Mouse (Mus musculus): ENCODE results near the gene Med27. TPM values are rescaled to one million over a fixed set of nuclear protein-coding genes. Genes with fewer than 3 reads are reported as not detected.

Med27 gene
- polyA plus RNA-seq, 1 experiment from 2014 or later: 45.0 TPM

GRCm38 (mm10) chr2:29338396-29338795, 8.2 kb upstream of the Med27 start:
- no peak for ATAC-seq (ENCODE audit: low read depth)
- H3K36me3 ChIP-seq (ENCODE audit: control insufficient read depth, insufficient read depth, low read length): no peaks in the 10 kb centered on the region
- H3K27me3 ChIP-seq (ENCODE audit: control insufficient read depth, insufficient read depth, low read depth, low read length): no peaks in the 10 kb centered on the region
- H3K4me1 ChIP-seq (replicated peaks; ENCODE audit: control insufficient read depth, insufficient read depth, low read length): no peaks in the 10 kb centered on the region
- no peak overlapping the region for H3K9ac ChIP-seq (ENCODE audit: low read length)
- 84% methylated on average over 1 of the region's 1 CpGs for WGBS
- no peak overlapping the region for H3K4me3 ChIP-seq (ENCODE audit: low read length)
- no peak overlapping the region for H3K4me2 ChIP-seq (ENCODE audit: low read depth, low read length)
- no peak overlapping the region for H3K27ac ChIP-seq (ENCODE audit: low read length)
- H3K9me3 ChIP-seq (ENCODE audit: control insufficient read depth, low read length): no peaks in the 10 kb centered on the region

- H3K36me3 ChIP-seq (ENCODE audit: control insufficient read depth, insufficient read depth, low read length): no peaks in the 10 kb centered on the region
- no peak for ATAC-seq (ENCODE audit: low read depth)
- 50% methylated on average over 9 of the region's 9 CpGs for WGBS
Observed at GRCm38 (mm10) chr2:29358696-29359375, 12.2 kb downstream of the Med27 start.

GRCm38 (mm10) chr2:29360956-29361355, 14.3 kb downstream of the Med27 start:
- H3K36me3 ChIP-seq (ENCODE audit: control insufficient read depth, insufficient read depth, low read length): no peaks in the 10 kb centered on the region; the same call in 1 of the 2 replicates
- WGBS: 67% methylated on average over 3 of the region's 3 CpGs
- H3K27me3 ChIP-seq (ENCODE audit: control insufficient read depth, insufficient read depth, low read depth, low read length): no peaks in the 10 kb centered on the region

More at GRCm38 (mm10) chr2:29358696-29359375, 12.2 kb downstream of the Med27 start:
- H3K27ac ChIP-seq (ENCODE audit: low read length): no peak overlapping the region
- no peaks in the 10 kb centered on the region for H3K9me3 ChIP-seq (ENCODE audit: control insufficient read depth, low read length)
- no peaks in the 10 kb centered on the region for H3K4me1 ChIP-seq (replicated peaks; ENCODE audit: control insufficient read depth, insufficient read depth, low read length)
- H3K4me2 ChIP-seq (ENCODE audit: low read depth, low read length): no peak overlapping the region
- no peaks in the 10 kb centered on the region for H3K27me3 ChIP-seq (ENCODE audit: control insufficient read depth, insufficient read depth, low read depth, low read length)
- H3K4me3 ChIP-seq (ENCODE audit: low read length): no peak overlapping the region
- no peak overlapping the region for H3K9ac ChIP-seq (ENCODE audit: low read length)

GRCm38 (mm10) chr2:29365000-29365695, 18.5 kb downstream of the Med27 start:
- no peak for ATAC-seq (ENCODE audit: low read depth)
- Histone ChIP-seq H3K4me3 (ENCODE audit: low read length) (no peak overlapping the region), H3K4me1 (replicated peaks; ENCODE audit: control insufficient read depth, insufficient read depth, low read length) (no peaks in the 10 kb centered on the region), H3K27me3 (ENCODE audit: control insufficient read depth, insufficient read depth, low read depth, low read length) (no peaks in the 10 kb centered on the region), H3K36me3 (ENCODE audit: control insufficient read depth, insufficient read depth, low read length) (no peaks in the 10 kb centered on the region; the same call in 1 of the 2 replicates), H3K27ac (ENCODE audit: low read length) (no peak overlapping the region), H3K9me3 (ENCODE audit: control insufficient read depth, low read length) (no peaks in the 10 kb centered on the region), H3K9ac (ENCODE audit: low read length) (no peak overlapping the region), H3K4me2 (ENCODE audit: low read depth, low read length) (no peak overlapping the region)
- WGBS: 86% methylated on average over 8 of the region's 8 CpGs

More at GRCm38 (mm10) chr2:29360956-29361355, 14.3 kb downstream of the Med27 start:
- Histone ChIP-seq H3K9ac (ENCODE audit: low read length) (no peak overlapping the region), H3K4me3 (ENCODE audit: low read length) (no peak overlapping the region), H3K4me1 (replicated peaks; ENCODE audit: control insufficient read depth, insufficient read depth, low read length) (no peaks in the 10 kb centered on the region), H3K9me3 (ENCODE audit: control insufficient read depth, low read length) (no peaks in the 10 kb centered on the region), H3K4me2 (ENCODE audit: low read depth, low read length) (no peak overlapping the region), H3K27ac (ENCODE audit: low read length) (no peak overlapping the region)
- ATAC-seq (ENCODE audit: low read depth): no peak

- H3K36me3 ChIP-seq (ENCODE audit: control insufficient read depth, insufficient read depth, low read length): no peaks in the 10 kb centered on the region; the same call in 1 of the 2 replicates
- H3K27ac ChIP-seq (ENCODE audit: low read length): no peak overlapping the region
- H3K4me1 ChIP-seq (replicated peaks; ENCODE audit: control insufficient read depth, insufficient read depth, low read length): no peaks in the 10 kb centered on the region
- H3K9ac ChIP-seq (ENCODE audit: low read length): no peak overlapping the region
- H3K27me3 ChIP-seq (ENCODE audit: control insufficient read depth, insufficient read depth, low read depth, low read length): no peaks in the 10 kb centered on the region
- H3K4me3 ChIP-seq (ENCODE audit: low read length): no peak overlapping the region
- H3K4me2 ChIP-seq (ENCODE audit: low read depth, low read length): no peak overlapping the region
- ATAC-seq (ENCODE audit: low read depth): no peak
- no peaks in the 10 kb centered on the region for H3K9me3 ChIP-seq (ENCODE audit: control insufficient read depth, low read length)
- WGBS: 74% methylated on average over 5 of the region's 5 CpGs
Observed at GRCm38 (mm10) chr2:29368730-29369129, 22.1 kb downstream of the Med27 start.

GRCm38 (mm10) chr2:29372176-29372575, 25.6 kb downstream of the Med27 start:
- 78% methylated on average over 5 of the region's 5 CpGs for WGBS
- ATAC-seq (ENCODE audit: low read depth): no peak
- no peaks in the 10 kb centered on the region for H3K27me3 ChIP-seq (ENCODE audit: control insufficient read depth, insufficient read depth, low read depth, low read length)
- H3K4me3 ChIP-seq (ENCODE audit: low read length): no peak overlapping the region
- H3K4me2 ChIP-seq (ENCODE audit: low read depth, low read length): no peak overlapping the region
- no peaks in the 10 kb centered on the region for H3K4me1 ChIP-seq (replicated peaks; ENCODE audit: control insufficient read depth, insufficient read depth, low read length)
- H3K9me3 ChIP-seq (ENCODE audit: control insufficient read depth, low read length): no peaks in the 10 kb centered on the region
- no peaks in the 10 kb centered on the region for H3K36me3 ChIP-seq (ENCODE audit: control insufficient read depth, insufficient read depth, low read length)
- no peak overlapping the region for H3K9ac ChIP-seq (ENCODE audit: low read length)
- H3K27ac ChIP-seq (ENCODE audit: low read length): no peak overlapping the region

- Histone ChIP-seq H3K4me1 (replicated peaks; ENCODE audit: control insufficient read depth, insufficient read depth, low read length) (no peaks in the 10 kb centered on the region), H3K9me3 (ENCODE audit: control insufficient read depth, low read length) (no peaks in the 10 kb centered on the region), H3K27me3 (ENCODE audit: control insufficient read depth, insufficient read depth, low read depth, low read length) (no peaks in the 10 kb centered on the region), H3K4me2 (ENCODE audit: low read depth, low read length) (no peak overlapping the region), H3K4me3 (ENCODE audit: low read length) (no peak overlapping the region), H3K36me3 (ENCODE audit: control insufficient read depth, insufficient read depth, low read length) (no peaks in the 10 kb centered on the region), H3K27ac (ENCODE audit: low read length) (no peak overlapping the region), H3K9ac (ENCODE audit: low read length) (no peak overlapping the region)
- ATAC-seq (ENCODE audit: low read depth): peak; percentile 67; the same call in 1 of the 2 replicates
- 19% methylated on average over 4 of the region's 4 CpGs for WGBS
Observed at GRCm38 (mm10) chr2:29381683-29382082, 35.1 kb downstream of the Med27 start.

- ATAC-seq (ENCODE audit: low read depth): no peak
- 87% methylated on average over 4 of the region's 4 CpGs for WGBS
Observed at GRCm38 (mm10) chr2:29382583-29382982, 36.0 kb downstream of the Med27 start.

GRCm38 (mm10) chr2:29383133-29383532, 36.5 kb downstream of the Med27 start:
- Histone ChIP-seq H3K27me3 (ENCODE audit: control insufficient read depth, insufficient read depth, low read depth, low read length) (no peaks in the 10 kb centered on the region), H3K27ac (ENCODE audit: low read length) (no peak overlapping the region), H3K36me3 (ENCODE audit: control insufficient read depth, insufficient read depth, low read length) (no peaks in the 10 kb centered on the region), H3K9me3 (ENCODE audit: control insufficient read depth, low read length) (no peaks in the 10 kb centered on the region), H3K9ac (ENCODE audit: low read length) (no peak overlapping the region), H3K4me2 (ENCODE audit: low read depth, low read length) (no peak overlapping the region), H3K4me3 (ENCODE audit: low read length) (no peak overlapping the region), H3K4me1 (replicated peaks; ENCODE audit: control insufficient read depth, insufficient read depth, low read length) (no peaks in the 10 kb centered on the region)
- ATAC-seq (ENCODE audit: low read depth): no peak

More at GRCm38 (mm10) chr2:29382583-29382982, 36.0 kb downstream of the Med27 start:
- Histone ChIP-seq H3K4me1 (replicated peaks; ENCODE audit: control insufficient read depth, insufficient read depth, low read length) (no peaks in the 10 kb centered on the region), H3K27me3 (ENCODE audit: control insufficient read depth, insufficient read depth, low read depth, low read length) (no peaks in the 10 kb centered on the region), H3K27ac (ENCODE audit: low read length) (no peak overlapping the region), H3K9me3 (ENCODE audit: control insufficient read depth, low read length) (no peaks in the 10 kb centered on the region), H3K9ac (ENCODE audit: low read length) (no peak overlapping the region), H3K4me2 (ENCODE audit: low read depth, low read length) (no peak overlapping the region), H3K36me3 (ENCODE audit: control insufficient read depth, insufficient read depth, low read length) (no peaks in the 10 kb centered on the region), H3K4me3 (ENCODE audit: low read length) (no peak overlapping the region)

All from lung, embryonic 16.5 days (tissue).